Mouse (Mus musculus) forebrain, postnatal 0 days (tissue): ENCODE results near the gene Nup210l. TPM values are rescaled to one million over a fixed set of nuclear protein-coding genes. Genes with fewer than 3 reads are reported as not detected.

Source experiments
- ATAC-seq: fragments of 200-750 bp; cut with Nextera tagmentation; 2 replicates; pipeline ENCODE4 v1.8.0; 2017; ENCODE audit warnings: mild to moderate bottlenecking, moderate library complexity
- DNase-seq: peaks from one replicate; pipeline ENCODE4 v3.0.0-alpha.2; 2015
- H3K27ac ChIP-seq: fragments of 300-500 bp; sonication (generic); 2 replicates; pipeline ENCODE4 v1.5.1; 2014; ENCODE audit warnings: low read depth, mild to moderate bottlenecking, antibody characterized with exemption, low read length, moderate library complexity, mixed read lengths
- H3K27me3 ChIP-seq: fragments of 300-500 bp; sonication (generic); 2 replicates; pipeline ENCODE4 v1.6.1; 2014; ENCODE audit warnings: mild to moderate bottlenecking, low read length, mixed read lengths; ENCODE audit not compliant: insufficient read depth
- H3K36me3 ChIP-seq: fragments of 300-500 bp; sonication (generic); 2 replicates; pipeline ENCODE4 v1.6.1; 2014; ENCODE audit warnings: mild to moderate bottlenecking, moderate library complexity; ENCODE audit not compliant: insufficient read depth
- H3K4me1 ChIP-seq: fragments of 300-500 bp; sonication (generic); 2 replicates; pipeline ENCODE4 v1.6.1; 2014; ENCODE audit warnings: antibody characterized with exemption; ENCODE audit not compliant: insufficient read depth
- H3K4me2 ChIP-seq: fragments of 300-500 bp; sonication (generic); 2 replicates; pipeline ENCODE4 v1.6.1; 2014; ENCODE audit warnings: low read depth, mild to moderate bottlenecking, moderate library complexity
- H3K4me3 ChIP-seq: fragments of 300-500 bp; sonication (generic); 2 replicates; pipeline ENCODE4 v1.5.1; 2014; ENCODE audit warnings: low read depth, low read length, mixed read lengths
- H3K9ac ChIP-seq: fragments of 300-500 bp; sonication (generic); 2 replicates; pipeline ENCODE4 v1.6.1; 2014; ENCODE audit warnings: mild to moderate bottlenecking
- H3K9me3 ChIP-seq: fragments of 300-500 bp; sonication (generic); 2 replicates; pipeline ENCODE4 v1.6.1; 2016; ENCODE audit warnings: low read length
- CTCF ChIP-seq: sonication (generic); IDR thresholded peaks from 2 replicates; pipeline ENCODE4 v1.5.1; 2016; ENCODE audit warnings: antibody characterized with exemption, control low read depth, low read depth
- WGBS: fragments of 180-500 bp; shearing (Covaris S2); extraction: QIAGEN DNeasy Blood & Tissue Kit; methylation state at CpG from one replicate; pipeline ENCODE4 v1.1.7; 2014; 5-methylcytosine and 5-hydroxymethylcytosine counted together
- polyA plus RNA-seq: library from polyadenylated mRNA; unstranded; fragments of >200 nt; fragmentation: Nextera tagmentation; extraction: Ambion mirVana; gene quantifications from 2 replicates; pipeline ENCODE4 v1.2.1, GENCODE M21; 2015
- total RNA-seq: library from RNA; depleted of rRNA; stranded (reverse); fragments of >200 nt; gene quantifications from 2 replicates; pipeline ENCODE4 v1.2.3, GENCODE M21; 2014

Gene Nup210l
- total and polyA plus RNA-seq, 2 experiments from 2014 or later, result 0.10 to 0.38 TPM

GRCm38 (mm10) chr3:90155996-90156395 lies 52.1 kb downstream of the Nup210l start:
- H3K4me3 ChIP-seq, result no peak overlapping the region
- H3K9ac ChIP-seq, result no peak overlapping the region
- H3K36me3 ChIP-seq, result no peaks in the 10 kb centered on the region
- no peak overlapping the region for H3K4me2 ChIP-seq
- no peaks in the 10 kb centered on the region for H3K4me1 ChIP-seq
- WGBS, result 73% methylated on average over 5 of the region's 5 CpGs
- no peak for TF ChIP-seq CTCF
- no peak for DNase-seq
- H3K27me3 ChIP-seq, result no peaks in the 10 kb centered on the region
- no peaks in the 10 kb centered on the region for H3K9me3 ChIP-seq
- ATAC-seq, result no peak
- H3K27ac ChIP-seq, result no peak overlapping the region

DNA sequence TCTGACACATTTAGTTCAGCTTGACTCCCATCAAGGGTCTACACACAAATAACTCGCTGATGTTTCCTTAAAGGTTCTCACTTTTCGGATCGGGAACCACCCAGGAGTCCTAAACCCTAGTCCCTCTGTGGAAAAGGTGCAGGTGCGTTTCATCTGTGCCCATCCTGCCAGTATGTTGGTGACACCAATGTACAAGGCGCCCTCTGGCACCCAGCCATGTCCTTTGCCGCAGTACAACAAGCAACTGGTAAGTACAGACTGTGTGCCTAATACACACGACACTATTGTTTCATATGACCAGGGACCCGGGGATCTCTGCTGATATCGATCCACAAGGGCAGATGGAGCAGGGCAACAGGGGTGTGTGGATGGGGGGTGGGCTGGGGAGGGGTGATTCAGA lies 55.8 kb downstream of the Nup210l start:
- ATAC-seq (no peak), DNase-seq (no peak)
- H3K4me2 ChIP-seq, result no peak overlapping the region

DNA sequence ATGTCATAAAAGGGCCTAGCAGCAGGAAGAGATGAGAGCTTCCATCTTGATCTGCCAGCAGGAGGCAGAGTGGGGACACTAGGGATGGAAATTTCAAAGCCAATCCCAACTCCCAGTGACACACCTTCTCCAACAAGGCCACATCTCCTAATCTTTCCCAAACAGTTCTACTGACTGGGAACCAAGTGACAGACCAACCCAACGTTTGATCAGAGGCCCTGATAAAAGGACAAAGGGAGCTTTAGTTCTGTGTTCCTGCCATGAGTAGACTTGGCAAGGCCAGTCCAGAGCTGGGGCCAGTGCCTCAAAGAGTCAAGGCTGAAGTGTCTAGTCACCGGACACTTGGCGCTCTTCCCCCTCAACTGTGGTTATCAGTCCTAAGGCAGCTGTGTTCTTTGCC lies 57.6 kb downstream of the Nup210l start:
- Histone ChIP-seq H3K36me3 (no peaks in the 10 kb centered on the region), H3K4me3 (no peak overlapping the region), H3K4me2 (no peak overlapping the region), H3K27ac (no peak overlapping the region), H3K9me3 (no peaks in the 10 kb centered on the region), H3K27me3 (no peaks in the 10 kb centered on the region), H3K4me1 (no peaks in the 10 kb centered on the region), H3K9ac (no peak overlapping the region)
- no peak for TF ChIP-seq CTCF
- no peak for ATAC-seq
- WGBS, result 83% methylated on average over 3 of the region's 3 CpGs
- no peak for DNase-seq

More for the DNA sequence above, 55.8 kb downstream of the Nup210l start:
- no peak for TF ChIP-seq CTCF
- no peak overlapping the region for H3K4me3 ChIP-seq
- no peak overlapping the region for H3K9ac ChIP-seq
- H3K36me3 ChIP-seq, result no peaks in the 10 kb centered on the region
- no peaks in the 10 kb centered on the region for H3K9me3 ChIP-seq
- no peak overlapping the region for H3K27ac ChIP-seq
- H3K4me1 ChIP-seq, result no peaks in the 10 kb centered on the region
- 87% methylated on average over 9 of the region's 9 CpGs for WGBS
- H3K27me3 ChIP-seq, result no peaks in the 10 kb centered on the region

DNA sequence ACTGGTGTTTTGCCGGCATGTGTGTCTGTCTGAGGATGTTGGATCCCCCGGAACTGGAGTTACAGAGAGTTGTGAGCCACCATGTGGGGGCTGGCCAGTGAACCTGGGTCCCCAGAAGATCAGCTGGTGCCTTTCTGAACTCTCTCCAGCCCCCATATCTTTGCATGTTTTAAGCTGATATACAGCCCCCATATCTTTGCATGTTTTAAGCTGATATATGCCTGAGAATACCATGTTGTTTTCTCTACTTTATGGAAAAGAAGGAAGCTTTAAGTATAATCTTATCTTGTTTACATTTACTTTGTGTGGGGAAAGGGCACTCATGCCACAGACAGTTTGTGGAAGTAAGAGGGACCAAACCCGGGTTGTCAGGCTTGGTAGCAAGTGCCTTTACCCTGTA lies 75.6 kb downstream of the Nup210l start:
- no peaks in the 10 kb centered on the region for H3K9me3 ChIP-seq
- no peaks in the 10 kb centered on the region for H3K4me1 ChIP-seq
- no peaks in the 10 kb centered on the region for H3K36me3 ChIP-seq
- no peak overlapping the region for H3K4me3 ChIP-seq
- ATAC-seq (no peak), DNase-seq (no peak)
- no peaks in the 10 kb centered on the region for H3K27me3 ChIP-seq
- WGBS, result 72% methylated on average over 3 of the region's 3 CpGs
- no peak overlapping the region for H3K4me2 ChIP-seq
- no peak for TF ChIP-seq CTCF
- no peak overlapping the region for H3K9ac ChIP-seq
- H3K27ac ChIP-seq, result no peak overlapping the region

DNA sequence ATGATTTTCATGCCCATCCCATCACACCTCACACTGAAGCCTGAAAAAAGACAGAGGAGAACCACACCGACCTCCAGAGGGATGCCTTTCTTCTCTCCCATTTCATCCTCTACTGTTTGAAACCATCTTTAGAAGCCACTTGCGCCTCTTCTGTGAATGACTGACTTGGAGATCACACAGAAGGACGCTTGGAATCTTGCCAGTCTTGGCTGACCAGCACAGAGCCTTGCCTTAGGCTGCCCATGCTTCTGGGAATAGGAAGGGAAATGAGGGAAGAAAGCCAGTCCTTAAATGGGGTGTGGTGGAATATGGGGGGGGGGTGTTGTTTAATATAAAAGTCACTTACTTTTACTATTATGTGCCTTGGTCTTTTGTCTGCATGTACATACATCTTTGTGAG lies 79.6 kb downstream of the Nup210l start:
- ATAC-seq (no peak), DNase-seq (no peak)
- no peak for TF ChIP-seq CTCF
- WGBS, result 68% methylated on average over 3 of the region's 3 CpGs
- H3K27ac ChIP-seq, result no peak overlapping the region
- no peaks in the 10 kb centered on the region for H3K9me3 ChIP-seq
- H3K36me3 ChIP-seq, result no peaks in the 10 kb centered on the region
- no peak overlapping the region for H3K4me2 ChIP-seq
- H3K27me3 ChIP-seq, result no peaks in the 10 kb centered on the region
- no peak overlapping the region for H3K9ac ChIP-seq
- H3K4me1 ChIP-seq, result no peaks in the 10 kb centered on the region
- H3K4me3 ChIP-seq, result no peak overlapping the region

DNA sequence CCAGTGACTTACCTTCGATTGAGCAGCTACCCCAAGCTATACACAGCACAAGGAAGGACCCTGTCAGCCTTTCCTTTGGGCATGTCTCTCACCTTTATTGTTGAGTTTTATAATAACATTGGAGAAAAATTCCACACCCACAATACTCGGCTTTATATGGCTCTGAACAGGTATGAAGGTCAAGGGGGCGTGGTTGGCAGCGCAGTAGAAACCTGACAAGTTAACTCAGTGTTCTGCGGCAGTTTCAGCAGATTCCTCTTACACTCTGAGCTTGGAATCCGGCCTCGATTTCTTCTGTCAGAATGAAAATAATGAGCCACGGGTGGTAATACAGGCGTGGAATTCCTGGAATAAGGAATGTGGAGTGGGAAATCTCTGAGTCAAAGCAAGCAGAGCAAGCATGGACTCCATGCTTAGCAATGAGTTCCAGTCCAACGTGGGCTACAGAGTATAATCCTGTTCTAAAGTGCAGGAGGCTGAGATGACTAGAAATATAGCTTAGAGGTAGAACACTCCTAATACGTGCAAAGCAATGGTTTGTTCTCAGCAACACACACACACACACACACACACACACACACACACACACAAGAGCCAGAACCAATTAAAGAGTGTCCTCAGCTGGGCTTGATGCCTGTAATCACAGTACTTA lies 87.1 kb downstream of the Nup210l start:
- Histone ChIP-seq H3K4me2 (no peak overlapping the region), H3K4me3 (no peak overlapping the region), H3K27me3 (no peaks in the 10 kb centered on the region), H3K9me3 (no peaks in the 10 kb centered on the region), H3K27ac (no peak overlapping the region), H3K4me1 (no peaks in the 10 kb centered on the region), H3K9ac (no peak overlapping the region), H3K36me3 (no peaks in the 10 kb centered on the region)
- 76% methylated on average over 11 of the region's 11 CpGs for WGBS
- DNase-seq (no peak), ATAC-seq (no peak)
- no peak for TF ChIP-seq CTCF

GRCm38 (mm10) chr3:90194759-90195158 lies 90.8 kb downstream of the Nup210l start:
- no peak overlapping the region for H3K4me3 ChIP-seq
- H3K4me2 ChIP-seq, result no peak overlapping the region
- ATAC-seq (no peak), DNase-seq (no peak)
- no peak for TF ChIP-seq CTCF
- H3K9ac ChIP-seq, result no peak overlapping the region
- H3K4me1 ChIP-seq, result no peaks in the 10 kb centered on the region
- H3K27ac ChIP-seq, result no peak overlapping the region
- no peaks in the 10 kb centered on the region for H3K36me3 ChIP-seq
- no peaks in the 10 kb centered on the region for H3K9me3 ChIP-seq
- WGBS, result 22% methylated on average over 4 of the region's 4 CpGs
- H3K27me3 ChIP-seq, result no peaks in the 10 kb centered on the region

- WGBS, result 78% methylated on average over 1 of the region's 1 CpGs
- Histone ChIP-seq H3K4me3 (no peak overlapping the region), H3K36me3 (no peaks in the 10 kb centered on the region), H3K9ac (no peak overlapping the region), H3K27ac (no peak overlapping the region), H3K27me3 (no peaks in the 10 kb centered on the region), H3K9me3 (no peaks in the 10 kb centered on the region), H3K4me1 (no peaks in the 10 kb centered on the region), H3K4me2 (no peak overlapping the region)
- DNase-seq (no peak), ATAC-seq (no peak)
- no peak for TF ChIP-seq CTCF
Measured at GRCm38 (mm10) chr3:90195644-90196043, 91.7 kb downstream of the Nup210l start.
